In genomic region chr3:119256516-119256915, GRCm38 (mm10) we compare ENCODE assay signal across 9 mouse cellular contexts.
DNase-seq lines count a peak whose midpoint lies in the region; ATAC-seq and TF ChIP-seq lines count a peak whose summit lies in the region.
"Had no signal": no experiment of that assay in that cellular context is flagged by ENCODE, and none has a peak within 500 bp of the region (broad histone marks: within the 10 kb centered on the region; RNA-seq: fewer than 3 reads in every experiment).

No protein-coding gene starts in this region.

- H3K9ac ChIP-seq in intestine, postnatal 0 days (ENCODE audit: low read depth, low read length): no peak overlapping the region
- no peak overlapping the region for H3K9ac ChIP-seq in intestine, embryonic 15.5 days
- H3K9ac ChIP-seq: lung, embryonic 15.5 days had no signal

- no peak for ATAC-seq in intestine, postnatal 0 days
- no peak for ATAC-seq in intestine, embryonic 15.5 days
- ATAC-seq in Patski: no peak
- no peak for ATAC-seq in megakaryocyte progenitor cell, adult 5-6 weeks (replicated peaks; ENCODE audit: poor library complexity)

- H3K27me3 ChIP-seq in intestine, postnatal 0 days (replicated peaks; ENCODE audit: control insufficient read depth, insufficient read depth, low read length): no peaks in the 10 kb centered on the region
- H3K27me3 ChIP-seq in intestine, embryonic 15.5 days (replicated peaks): no peaks in the 10 kb centered on the region
- H3K27me3 ChIP-seq in Patski: peaks cover 6% of the 10 kb centered on the region
- H3K27me3 ChIP-seq: lung, embryonic 15.5 days had no signal

- H3K4me3 ChIP-seq in intestine, postnatal 0 days (ENCODE audit: low read depth, low read length): no peak overlapping the region
- H3K4me3 ChIP-seq in intestine, embryonic 15.5 days (replicated peaks): no peak overlapping the region
- H3K4me3 ChIP-seq: forebrain, embryonic 10.5 days; lung, embryonic 15.5 days had no signal

- 44% methylated on average over 5 of the region's 5 CpGs for WGBS in intestine, postnatal 0 days
- WGBS in intestine, embryonic 15.5 days: 54% methylated on average over 5 of the region's 5 CpGs

- peak; percentile 63 for TF ChIP-seq CTCF in intestine, postnatal 0 days (IDR thresholded peaks at IDR 0.05; ENCODE audit: low read depth)
- peak; percentile 86 for TF ChIP-seq CTCF in Patski (IDR thresholded peaks at IDR 0.05)

- peak; percentile 13 for DNase-seq in ES-CJ7 (ENCODE audit: low read depth, low spot score)
- DNase-seq in Patski (ENCODE audit: low read depth, low spot score): no peak
- peak; percentile 23 to 24 for DNase-seq in layer of hippocampus, postnatal 36 days
- no peak for DNase-seq in spleen, postnatal 36 days (ENCODE audit: low spot score in 2 of 2)

- no peak overlapping the region for H3K27ac ChIP-seq in intestine, postnatal 0 days (ENCODE audit: low read depth, low read length)
- no peak overlapping the region for H3K27ac ChIP-seq in intestine, embryonic 15.5 days
- H3K27ac ChIP-seq: forebrain, embryonic 10.5 days; lung, embryonic 15.5 days had no signal

- in situ Hi-C loops in Patski (cut with MboI; ENCODE audit: low pct_unique_long_range_greater_than_20kb): no loop called here

- no peaks in the 10 kb centered on the region for H3K4me1 ChIP-seq in intestine, postnatal 0 days (replicated peaks; ENCODE audit: control insufficient read depth, insufficient read depth, low read length)
- no peaks in the 10 kb centered on the region for H3K4me1 ChIP-seq in intestine, embryonic 15.5 days (replicated peaks)
- H3K4me1 ChIP-seq: lung, embryonic 15.5 days had no signal

- no peak overlapping the region for H3K4me2 ChIP-seq in intestine, postnatal 0 days (replicated peaks; ENCODE audit: low read depth)
- no peak overlapping the region for H3K4me2 ChIP-seq in intestine, embryonic 15.5 days (replicated peaks)
- H3K4me2 ChIP-seq: lung, embryonic 15.5 days had no signal

- CTCF ChIA-PET in Patski (lab: Charles Lee): interaction anchor here (0.8 to 1.6 kb wide), 10 partner anchors 12 to 936 kb away, joined by 3 to 10 read pairs (median 4); no protein-coding TSS in a partner anchor

- POLR2A ChIA-PET in Patski (lab: Charles Lee): interaction anchor here (0.7 kb wide), 1 partner anchor 1111 kb away, joined by 5 read pairs; no protein-coding TSS in a partner anchor

- H3K36me3 ChIP-seq in intestine, postnatal 0 days (ENCODE audit: control insufficient read depth, insufficient read depth): no peaks in the 10 kb centered on the region
- no peaks in the 10 kb centered on the region for H3K36me3 ChIP-seq in intestine, embryonic 15.5 days
- H3K36me3 ChIP-seq: forebrain, embryonic 10.5 days; lung, embryonic 15.5 days had no signal

- no peaks in the 10 kb centered on the region for H3K9me3 ChIP-seq in intestine, postnatal 0 days (ENCODE audit: control insufficient read depth)
- no peaks in the 10 kb centered on the region for H3K9me3 ChIP-seq in intestine, embryonic 15.5 days
- H3K9me3 ChIP-seq: forebrain, embryonic 10.5 days; lung, embryonic 15.5 days had no signal

Comparison
In these comparisons a context has a peak if more than half of its experiments do, and no peak if none do; other contexts are left out.
1. DNase-seq: peak in ES-CJ7 (single experiment) and layer of hippocampus, postnatal 36 days (2 of 2); none in Patski (single experiment) and spleen, postnatal 36 days (0 of 2).